Mouse (Mus musculus) intestine, postnatal 0 days (tissue): ENCODE results near the gene Dmac2. TPM values are rescaled to one million over a fixed set of nuclear protein-coding genes. Genes with fewer than 3 reads are reported as not detected.

Source experiments
- ATAC-seq: fragments of 200-750 bp; cut with Nextera tagmentation; 2 replicates; pipeline ENCODE4 v1.8.0; 2017; ENCODE audit warnings: mild to moderate bottlenecking, moderate TSS enrichment, moderate library complexity
- H3K27ac ChIP-seq: fragments of 300-500 bp; sonication (generic); 2 replicates; pipeline ENCODE4 v1.5.1; 2014; ENCODE audit warnings: mild to moderate bottlenecking, low read depth, low read length, moderate library complexity
- H3K27me3 ChIP-seq: fragments of 300-500 bp; sonication (generic); replicated peaks from 2 replicates; pipeline ENCODE4 v1.6.1; 2014; ENCODE audit warnings: low read length, mixed read lengths; ENCODE audit not compliant: control insufficient read depth, insufficient read depth
- H3K36me3 ChIP-seq: fragments of 300-500 bp; sonication (generic); 2 replicates; pipeline ENCODE4 v1.6.1; 2014; ENCODE audit warnings: mild to moderate bottlenecking, moderate library complexity; ENCODE audit not compliant: control insufficient read depth, insufficient read depth
- H3K4me1 ChIP-seq: fragments of 300-500 bp; sonication (generic); replicated peaks from 2 replicates; pipeline ENCODE4 v1.6.1; 2014; ENCODE audit warnings: antibody characterized with exemption, low read length, mixed read lengths; ENCODE audit not compliant: control insufficient read depth, insufficient read depth
- H3K4me2 ChIP-seq: fragments of 300-500 bp; sonication (generic); replicated peaks from 2 replicates; pipeline ENCODE4 v1.6.1; 2014; ENCODE audit warnings: low read depth, mild to moderate bottlenecking, moderate library complexity
- H3K4me3 ChIP-seq: fragments of 300-500 bp; sonication (generic); 2 replicates; pipeline ENCODE4 v1.5.1; 2014; ENCODE audit warnings: low read depth, low read length
- H3K9ac ChIP-seq: fragments of 300-500 bp; sonication (generic); 2 replicates; pipeline ENCODE4 v1.6.1; 2014; ENCODE audit warnings: mild to moderate bottlenecking, low read depth, low read length
- H3K9me3 ChIP-seq: fragments of 300-500 bp; sonication (generic); 2 replicates; pipeline ENCODE4 v1.6.1; 2016; ENCODE audit warnings: mixed run types; ENCODE audit not compliant: control insufficient read depth
- CTCF ChIP-seq: sonication (generic); IDR thresholded peaks from 2 replicates; pipeline ENCODE4 v1.5.1; 2016; ENCODE audit warnings: low read depth, mild to moderate bottlenecking, control low read depth, antibody characterized with exemption, moderate library complexity
- WGBS: fragments of 180-500 bp; shearing (Covaris S2); extraction: QIAGEN DNeasy Blood & Tissue Kit; methylation state at CpG from one replicate; pipeline ENCODE4 v1.1.7; 2014; 5-methylcytosine and 5-hydroxymethylcytosine counted together
- polyA plus RNA-seq: library from polyadenylated mRNA; unstranded; fragments of >200 nt; fragmentation: Nextera tagmentation; extraction: Ambion mirVana; gene quantifications from 2 replicates; pipeline ENCODE4 v1.2.1, GENCODE M21; 2015

Gene Dmac2
- polyA plus RNA-seq, 1 experiment from 2014 or later: 29.0 TPM

- TF ChIP-seq CTCF: no peak
- peaks cover 36% of the 10 kb centered on the region; the same call in 1 of the 2 replicates for H3K36me3 ChIP-seq
- H3K9me3 ChIP-seq: no peaks in the 10 kb centered on the region
- no peak for ATAC-seq
- peaks cover 5% of the 10 kb centered on the region for H3K27me3 ChIP-seq
- H3K27ac ChIP-seq: no peak overlapping the region
- WGBS: 81% methylated on average over 9 of the region's 9 CpGs
- H3K4me1 ChIP-seq: no peaks in the 10 kb centered on the region
- H3K4me2 ChIP-seq: no peak overlapping the region
- no peak overlapping the region for H3K9ac ChIP-seq
- no peak overlapping the region for H3K4me3 ChIP-seq
Measured at GRCm38 (mm10) chr7:25669631-25670030, 50.4 kb downstream of the Dmac2 start.

- 91% methylated on average over 4 of the region's 4 CpGs for WGBS
- Histone ChIP-seq H3K27me3 (peaks cover 9% of the 10 kb centered on the region), H3K9me3 (no peaks in the 10 kb centered on the region), H3K36me3 (peaks cover 33% of the 10 kb centered on the region; the same call in 1 of the 2 replicates), H3K4me2 (no peak overlapping the region), H3K27ac (no peak overlapping the region), H3K9ac (no peak overlapping the region), H3K4me1 (0 out of 2 replicates have a peak, but pooled peaks cover 3% of the 10 kb centered on the region), H3K4me3 (no peak overlapping the region)
- TF ChIP-seq CTCF: no peak
- no peak for ATAC-seq
Measured at GRCm38 (mm10) chr7:25670096-25670495, 50.9 kb downstream of the Dmac2 start.

GRCm38 (mm10) chr7:25671686-25672085, 52.5 kb downstream of the Dmac2 start:
- Histone ChIP-seq H3K4me3 (no peak overlapping the region), H3K4me2 (no peak overlapping the region), H3K9me3 (no peaks in the 10 kb centered on the region), H3K36me3 (peaks cover 21% of the 10 kb centered on the region; the same call in 1 of the 2 replicates), H3K27ac (no peak overlapping the region), H3K9ac (no peak overlapping the region), H3K27me3 (peaks cover 19% of the 10 kb centered on the region), H3K4me1 (0 out of 2 replicates have a peak, but pooled peaks cover 3% of the 10 kb centered on the region)
- WGBS: 62% methylated on average over 2 of the region's 2 CpGs
- no peak for ATAC-seq
- TF ChIP-seq CTCF: no peak

- Histone ChIP-seq H3K27me3 (peaks cover 19% of the 10 kb centered on the region), H3K36me3 (peaks cover 13% of the 10 kb centered on the region; the same call in 1 of the 2 replicates), H3K4me3 (no peak overlapping the region), H3K9ac (no peak overlapping the region), H3K9me3 (no peaks in the 10 kb centered on the region), H3K27ac (no peak overlapping the region), H3K4me1 (0 out of 2 replicates have a peak, but pooled peaks cover 3% of the 10 kb centered on the region), H3K4me2 (no peak overlapping the region)
- 47% methylated on average over 4 of the region's 4 CpGs for WGBS
- ATAC-seq: no peak
- peak; percentile 42; the same call in 1 of the 2 replicates for TF ChIP-seq CTCF
Measured at GRCm38 (mm10) chr7:25672442-25672841, 53.2 kb downstream of the Dmac2 start.

GRCm38 (mm10) chr7:25674297-25674696, 55.1 kb downstream of the Dmac2 start:
- no peaks in the 10 kb centered on the region for H3K9me3 ChIP-seq
- WGBS: 22% methylated on average over 9 of the region's 9 CpGs
- ATAC-seq: no peak
- H3K4me3 ChIP-seq: peak overlapping the region; percentile 34
- H3K4me1 ChIP-seq: 0 out of 2 replicates have a peak, but pooled peaks cover 3% of the 10 kb centered on the region
- H3K27ac ChIP-seq: no peak overlapping the region
- H3K36me3 ChIP-seq: no peaks in the 10 kb centered on the region; the same call in 1 of the 2 replicates
- H3K4me2 ChIP-seq: no peak overlapping the region
- no peak for TF ChIP-seq CTCF
- H3K27me3 ChIP-seq: peaks cover 19% of the 10 kb centered on the region
- no peak overlapping the region for H3K9ac ChIP-seq

- H3K9me3 ChIP-seq: no peaks in the 10 kb centered on the region
- WGBS: 3% methylated on average over 29 of the region's 29 CpGs
- 0 out of 2 replicates have a peak, but pooled peaks cover 3% of the 10 kb centered on the region for H3K4me1 ChIP-seq
- peak within 1 kb of the TSS; percentile 59 for H3K4me2 ChIP-seq
- peak within 1 kb of the TSS; percentile 34 for H3K4me3 ChIP-seq
- no peak for TF ChIP-seq CTCF
- no peak within 1 kb of the TSS for H3K9ac ChIP-seq
- no peaks in the 10 kb centered on the region; the same call in 1 of the 2 replicates for H3K36me3 ChIP-seq
- ATAC-seq: no peak
- H3K27me3 ChIP-seq: peaks cover 19% of the 10 kb centered on the region
- no peak within 1 kb of the TSS for H3K27ac ChIP-seq
Measured at GRCm38 (mm10) chr7:25674719-25675300, 55.6 kb downstream of the Dmac2 start, which contains the start of gene Tmem91. Tmem91 (minus strand) TSS chr7:25675166.

Other genes with a start within 250 kb of the Dmac2 start
- gene Cnfn, start 249.7 kb upstream of the Dmac2 start, polyA plus RNA-seq: 0.33 TPM in 1 of 2 replicates, not detected in the other
- 15.0 and 17.5 TPM in 2 replicates for gene Lipe, start 220.7 kb upstream of the Dmac2 start, polyA plus RNA-seq
- 0.16 TPM in 1 of 2 replicates, not detected in the other for gene Cxcl17, start 206.5 kb upstream of the Dmac2 start, polyA plus RNA-seq
- gene Ceacam1, start 141.8 kb upstream of the Dmac2 start, polyA plus RNA-seq: 59.1 and 92.6 TPM in 2 replicates
- gene Ceacam2, start 79.6 kb upstream of the Dmac2 start, polyA plus RNA-seq: 0.20 and 0.37 TPM in 2 replicates
- gene Erich4, start 3.5 kb upstream of the Dmac2 start, polyA plus RNA-seq: 117 and 135 TPM in 2 replicates
- 3.4 and 3.5 TPM in 2 replicates for gene B3gnt8, start 7.2 kb downstream of the Dmac2 start, polyA plus RNA-seq
- gene Bckdha, start 39.6 kb downstream of the Dmac2 start, polyA plus RNA-seq: 39.8 and 44.3 TPM in 2 replicates
- gene Exosc5, start 39.8 kb downstream of the Dmac2 start, polyA plus RNA-seq: 50.4 and 52.7 TPM in 2 replicates
- gene Tmem91, start 55.8 kb downstream of the Dmac2 start, polyA plus RNA-seq: 0.61 and 1.3 TPM in 2 replicates
- 12.4 and 12.6 TPM in 2 replicates for gene B9d2, start 61.4 kb downstream of the Dmac2 start, polyA plus RNA-seq
- gene Tgfb1, start 67.6 kb downstream of the Dmac2 start, polyA plus RNA-seq: 1.7 and 2.2 TPM in 2 replicates
- 15.9 and 16.5 TPM in 2 replicates for gene Ccdc97, start 99.7 kb downstream of the Dmac2 start, polyA plus RNA-seq
- 32.1 TPM in 2 replicates for gene Hnrnpul1, start 135.3 kb downstream of the Dmac2 start, polyA plus RNA-seq
- 52.1 and 58.8 TPM in 2 replicates for gene Axl, start 169.3 kb downstream of the Dmac2 start, polyA plus RNA-seq
- gene Cyp2s1, start 197.5 kb downstream of the Dmac2 start, polyA plus RNA-seq: 9.7 and 11.6 TPM in 2 replicates